In the genomic region with DNA sequence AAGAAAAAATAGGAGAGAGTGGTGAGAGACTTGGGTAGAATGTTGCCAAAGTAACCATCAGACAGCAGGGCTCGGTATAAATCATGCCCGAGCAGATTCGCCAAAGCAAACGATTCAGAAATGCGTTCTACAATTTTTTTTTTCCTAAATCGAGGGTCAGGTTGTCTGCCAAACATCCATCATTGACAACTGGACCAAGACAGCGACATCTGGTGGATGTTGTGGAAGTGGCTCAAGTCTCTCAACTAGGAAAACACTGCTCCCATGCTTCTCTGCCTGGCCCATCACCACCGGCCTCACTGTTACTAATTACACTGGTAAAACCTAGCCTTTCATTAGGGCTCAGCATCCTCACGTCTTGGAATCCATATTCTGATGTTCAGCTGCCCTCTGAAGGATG, we compare ENCODE assay signal across 7 mouse cellular contexts. TPM values are rescaled to one million over a fixed set of nuclear protein-coding genes. Genes with fewer than 3 reads are reported as not detected.
DNase-seq lines count a peak whose midpoint lies in the region; TF ChIP-seq lines count a peak whose summit lies in the region.

No protein-coding gene starts in this region.

- no peaks in the 10 kb centered on the region for H3K79me2 ChIP-seq in CH12.LX (replicated peaks; ENCODE audit: control insufficient read depth, extremely low read depth, insufficient read depth, poor library complexity, severe bottlenecking)

- H3K4me3 ChIP-seq in CH12.LX (replicated peaks in 1 of 3; ENCODE audit: low read depth in 2 of 3, low read length in 2 of 3, poor library complexity in 1 of 3): no peak overlapping the region

- TF ChIP-seq EP300 in CH12.LX (IDR thresholded peaks at IDR 0.05; ENCODE audit: low read length): no peak

- no peaks in the 10 kb centered on the region for H3K36me3 ChIP-seq in CH12.LX (replicated peaks in 1 of 2; ENCODE audit: control insufficient read depth in 1 of 2, insufficient read depth in 1 of 2, low read length in 1 of 2)

- peak overlapping the region; percentile 18; the same call in 1 of the 2 replicates for H3K4me2 ChIP-seq in CH12.LX (ENCODE audit: insufficient read depth, low read depth, poor library complexity, severe bottlenecking)

- TF ChIP-seq RAD21 in CH12.LX (IDR thresholded peaks at IDR 0.05; ENCODE audit: low read depth, low read length): peak; percentile 41

- no peak for TF ChIP-seq POLR2A in CH12.LX (IDR thresholded peaks at IDR 0.05; ENCODE audit: low read depth, low read length)

- peak; percentile 80 to 84 for TF ChIP-seq CTCF in CH12.LX (conservative IDR thresholded peaks at IDR 0.05 in 1 of 2, IDR thresholded peaks at IDR 0.05 in 1 of 2; ENCODE audit: low read depth in 2 of 2, low read length in 2 of 2)

- peak; percentile 62 for DNase-seq in A20 (ENCODE audit: low read depth, low spot score)
- peak; percentile 63 for DNase-seq in CH12.LX (ENCODE audit: extremely low read depth)
- peak; percentile 66 for DNase-seq in cerebellum, adult 8-10 months
- peak; percentile 37 for DNase-seq in gastrocnemius, postnatal 14 days
- DNase-seq in kidney, postnatal 10 days: peak; percentile 75
- peak; percentile 72 for DNase-seq in lung, postnatal 14 days
- DNase-seq in yolk sac, embryonic 10.5 days (ENCODE audit: low spot score): peak; percentile 33

- dilution Hi-C loops in CH12.LX (cut with MboI; ENCODE audit: extremely low pct_ligation_motif_present, extremely low pct_unique_long_range_greater_than_20kb, low sequenced_read_pairs): no loop called here

- in situ Hi-C loops in CH12.LX (cut with MboI; ENCODE audit: low pct_ligation_motif_present, low pct_unique_long_range_greater_than_20kb, low sequenced_read_pairs): no loop called here

- peaks cover 2% of the 10 kb centered on the region for H3K27me3 ChIP-seq in CH12.LX (replicated peaks)

- H3K9ac ChIP-seq in CH12.LX (ENCODE audit: insufficient read depth, low read depth): no peak overlapping the region

- H3K9me3 ChIP-seq in CH12.LX (replicated peaks; ENCODE audit: low read length): no peaks in the 10 kb centered on the region

- intact Hi-C loops in gastrocnemius, postnatal 14 days (cut with DNase I; ENCODE audit: low total_unique reads): no loop called here

- peaks cover 3 to 10% of the 10 kb centered on the region in 2 experiments; a peak in 3 of 4 replicates for H3K4me1 ChIP-seq in CH12.LX (ENCODE audit: control insufficient read depth in 1 of 2, insufficient read depth in 2 of 2)

- H3K27ac ChIP-seq in CH12.LX (ENCODE audit: insufficient read depth, low read depth): no peak overlapping the region

TF ChIP-seq in CH12.LX, 34 proteins besides CTCF, POLR2A, EP300 and RAD21:
- TF ChIP-seq BHLHE40 (IDR thresholded peaks at IDR 0.05; ENCODE audit: low read depth, low read length): no peak
- peak; percentile 86 for TF ChIP-seq SMC3 (IDR thresholded peaks at IDR 0.05; ENCODE audit: low read depth, low read length)
- TF ChIP-seq IRF4 (IDR thresholded peaks at IDR 0.05; ENCODE audit: low read depth, low read length): no peak; the same call in 1 of the 2 replicates
- TF ChIP-seq MAX (IDR thresholded peaks at IDR 0.05; ENCODE audit: low read length): peak; percentile 60; the same call in 1 of the 2 replicates
- TF ChIP-seq MYC (IDR thresholded peaks at IDR 0.05; ENCODE audit: low read depth, low read length): 0 out of 2 replicates have a peak, but pooled peaks have one; percentile 20
- peak; percentile 79 for TF ChIP-seq ZNF384 (IDR thresholded peaks at IDR 0.05; ENCODE audit: low read depth, low read length)
- peak; percentile 38; the same call in 1 of the 2 replicates for TF ChIP-seq SIN3A (IDR thresholded peaks at IDR 0.05; ENCODE audit: low read length)
- 0 out of 2 replicates have a peak, but pooled peaks have one; percentile 30 for TF ChIP-seq MXI1 (IDR thresholded peaks at IDR 0.05; ENCODE audit: low read depth, low read length)

RNA-seq across cellular contexts. Expression of a gene that starts 4.3 kb away (rescaled TPM):
- total RNA-seq in CH12.LX (2012; rRNA removed): 0.04 and 0.13 TPM in 2 replicates
- total RNA-seq in CH12.LX (2014; rRNA removed): 0.15 and 0.23 TPM in 2 replicates
- 0.19 and 0.21 TPM in 2 replicates for polyA plus RNA-seq in CH12.LX (2012; ENCODE audit: insufficient read length, low read depth)
- total RNA-seq in gastrocnemius, postnatal 14 days (2021): 1 to 10 TPM; 3.7 to 4.2 TPM

RNA-seq across cellular contexts. Expression of a gene that starts 11.3 kb away (rescaled TPM):
- not detected in 2 replicates for total RNA-seq in CH12.LX (2012; rRNA removed)
- total RNA-seq in CH12.LX (2014; rRNA removed): not detected in 2 replicates
- not detected in 2 replicates for polyA plus RNA-seq in CH12.LX (2012; ENCODE audit: insufficient read length, low read depth)
- 1 to 10 TPM; 1.7 to 2.5 TPM for total RNA-seq in gastrocnemius, postnatal 14 days (2021)

RNA-seq across cellular contexts. Expression of a gene that starts 16.1 kb away (rescaled TPM):
- total RNA-seq in CH12.LX (2012; rRNA removed) (not detected in 2 replicates), CH12.LX (2014; rRNA removed) (not detected in 2 replicates)
- not detected in 2 replicates for polyA plus RNA-seq in CH12.LX (2012; ENCODE audit: insufficient read length, low read depth)
- 100 to 1,000 TPM; 804 to 989 TPM for total RNA-seq in gastrocnemius, postnatal 14 days (2021)

RNA-seq across cellular contexts. Expression of a gene that starts 17.2 kb away (rescaled TPM):
- not detected in 2 replicates for total RNA-seq in CH12.LX (2012; rRNA removed)
- total RNA-seq in CH12.LX (2014; rRNA removed): not detected in 2 replicates
- polyA plus RNA-seq in CH12.LX (2012; ENCODE audit: insufficient read length, low read depth): not detected in 2 replicates
- 100 to 1,000 TPM; 130 to 134 TPM for total RNA-seq in gastrocnemius, postnatal 14 days (2021)

RNA-seq across cellular contexts. Expression of a gene that starts 33.0 kb away (rescaled TPM):
- 5.5 and 5.6 TPM in 2 replicates for total RNA-seq in CH12.LX (2012; rRNA removed)
- total RNA-seq in CH12.LX (2014; rRNA removed): 9.5 and 10.6 TPM in 2 replicates
- polyA plus RNA-seq in CH12.LX (2012; ENCODE audit: insufficient read length, low read depth): 7.5 and 8.5 TPM in 2 replicates
- total RNA-seq in gastrocnemius, postnatal 14 days (2021): 1 to 10 TPM; 3.4 to 4.4 TPM

Comparison
In these comparisons a context has a peak if more than half of its experiments do, and no peak if none do; other contexts are left out.
1. RNA of a gene that starts 16.1 kb away (total RNA-seq): 804 to 989 TPM in gastrocnemius, postnatal 14 days; not detected in CH12.LX; every median in the first group is over 100 times any median in the second.
2. Peak in every context shown above with its lines, with median percentiles within 50 percentile points of each other: DNase-seq.